Mouse (Mus musculus) neural tube, embryonic 12.5 days (tissue): ENCODE data around the gene Trim2. TPM values are rescaled to one million over a fixed set of nuclear protein-coding genes. Genes with fewer than 3 reads are reported as not detected.

Experiments
- ATAC-seq: fragments of 200-750 bp; cut with Nextera tagmentation; 2 replicates; pipeline ENCODE4 v1.8.0; 2017; ENCODE audit warnings: low read depth, mild to moderate bottlenecking, moderate TSS enrichment, moderate library complexity; ENCODE audit not compliant: low FRiP score
- H3K27ac ChIP-seq: fragments of 300-500 bp; sonication (generic); 2 replicates; pipeline ENCODE4 v1.5.1; 2016
- H3K27me3 ChIP-seq: fragments of 300-500 bp; sonication (generic); replicated peaks from 2 replicates; pipeline ENCODE4 v1.6.1; 2016; ENCODE audit warnings: mild to moderate bottlenecking
- H3K36me3 ChIP-seq: fragments of 300-500 bp; sonication (generic); 2 replicates; pipeline ENCODE4 v1.6.1; 2016; ENCODE audit warnings: mild to moderate bottlenecking
- H3K4me1 ChIP-seq: fragments of 300-500 bp; sonication (generic); 2 replicates; pipeline ENCODE4 v1.6.1; 2016
- H3K4me2 ChIP-seq: fragments of 300-500 bp; sonication (generic); replicated peaks from 2 replicates; pipeline ENCODE4 v1.6.1; 2016; ENCODE audit warnings: mild to moderate bottlenecking
- H3K4me3 ChIP-seq: fragments of 300-500 bp; sonication (generic); 2 replicates; pipeline ENCODE4 v1.5.1; 2016
- H3K9ac ChIP-seq: fragments of 300-500 bp; sonication (generic); 2 replicates; pipeline ENCODE4 v1.6.1; 2016; ENCODE audit warnings: mild to moderate bottlenecking
- H3K9me3 ChIP-seq: fragments of 300-500 bp; sonication (generic); 2 replicates; pipeline ENCODE4 v1.6.1; 2016; ENCODE audit warnings: mild to moderate bottlenecking
- WGBS: fragments of 180-500 bp; shearing (Covaris S2); methylation state at CpG from one replicate; pipeline ENCODE4 v1.1.7; 2016; 5-methylcytosine and 5-hydroxymethylcytosine counted together
- polyA plus RNA-seq: library from polyadenylated mRNA; unstranded; fragments of >200 nt; fragmentation: Nextera tagmentation; extraction: Ambion mirVana; gene quantifications from 2 replicates; pipeline ENCODE4 v1.2.1, GENCODE M21; 2016

Trim2 gene
- polyA plus RNA-seq, 1 experiment from 2014 or later, result 151 TPM

DNA sequence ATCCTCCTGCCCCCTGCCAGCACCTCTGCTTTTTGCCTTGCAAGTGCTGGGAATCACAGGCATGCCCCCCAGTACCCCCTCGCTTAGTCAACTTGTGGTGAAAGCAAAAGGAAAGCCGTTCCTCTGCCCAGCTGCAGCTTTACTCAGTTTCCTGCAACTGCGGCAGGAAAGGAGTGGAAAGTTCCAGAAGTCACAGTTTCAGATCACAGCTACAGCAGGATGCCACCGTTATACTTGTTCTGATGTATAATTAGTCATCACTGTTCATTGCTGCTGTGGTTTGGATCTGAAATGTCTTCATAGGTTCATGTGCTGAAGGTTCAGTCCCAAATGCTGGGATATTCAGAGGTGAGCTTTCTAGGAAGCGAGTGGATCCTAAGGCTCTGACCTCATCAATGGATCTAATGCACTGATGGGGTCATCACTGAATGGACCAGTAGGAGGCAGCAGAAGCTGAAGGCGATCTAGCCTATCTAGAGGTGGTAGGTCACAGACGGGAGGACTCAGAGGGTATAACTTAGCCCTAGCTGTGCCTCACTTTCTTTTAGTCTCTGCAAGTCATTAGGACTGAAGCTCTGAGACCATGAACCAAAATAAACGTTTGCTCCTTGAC is 137.2 kb downstream of the Trim2 start:
- H3K36me3 ChIP-seq, result peaks cover 75% of the 10 kb centered on the region

DNA sequence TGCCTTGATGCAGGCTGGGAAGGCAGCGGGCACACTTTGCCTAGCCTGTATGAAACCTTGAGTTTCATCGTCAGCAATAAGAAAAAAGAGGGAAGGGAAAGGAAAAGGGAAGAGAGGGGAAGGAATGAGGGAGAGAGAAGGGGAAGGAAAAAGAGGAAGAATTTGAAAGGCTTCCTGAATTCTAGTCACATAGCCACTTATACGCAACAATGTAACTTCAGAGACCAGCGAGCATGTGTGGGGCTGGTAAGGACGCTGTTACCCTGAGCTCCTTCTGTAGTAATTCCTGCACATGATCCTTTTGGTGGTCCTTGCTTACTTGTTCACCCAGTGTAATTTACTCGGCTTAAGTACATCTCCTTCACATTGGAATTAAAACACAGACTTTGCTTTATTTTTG is 137.7 kb downstream of the Trim2 start:
- H3K27ac ChIP-seq, result no peak overlapping the region
- no peak for ATAC-seq
- H3K4me2 ChIP-seq, result no peak overlapping the region
- H3K4me1 ChIP-seq, result no peaks in the 10 kb centered on the region
- 95% methylated on average over 6 of the region's 6 CpGs for WGBS
- H3K9ac ChIP-seq, result no peak overlapping the region
- H3K27me3 ChIP-seq, result no peaks in the 10 kb centered on the region
- no peaks in the 10 kb centered on the region for H3K9me3 ChIP-seq
- H3K36me3 ChIP-seq, result peaks cover 77% of the 10 kb centered on the region
- H3K4me3 ChIP-seq, result no peak overlapping the region

More for the DNA sequence above, 137.2 kb downstream of the Trim2 start:
- no peak for ATAC-seq
- H3K9ac ChIP-seq, result no peak overlapping the region
- no peak overlapping the region for H3K27ac ChIP-seq
- H3K9me3 ChIP-seq, result no peaks in the 10 kb centered on the region
- WGBS, result 77% methylated on average over 8 of the region's 8 CpGs
- H3K4me1 ChIP-seq, result no peaks in the 10 kb centered on the region
- no peak overlapping the region for H3K4me2 ChIP-seq
- no peaks in the 10 kb centered on the region for H3K27me3 ChIP-seq
- H3K4me3 ChIP-seq, result no peak overlapping the region

DNA sequence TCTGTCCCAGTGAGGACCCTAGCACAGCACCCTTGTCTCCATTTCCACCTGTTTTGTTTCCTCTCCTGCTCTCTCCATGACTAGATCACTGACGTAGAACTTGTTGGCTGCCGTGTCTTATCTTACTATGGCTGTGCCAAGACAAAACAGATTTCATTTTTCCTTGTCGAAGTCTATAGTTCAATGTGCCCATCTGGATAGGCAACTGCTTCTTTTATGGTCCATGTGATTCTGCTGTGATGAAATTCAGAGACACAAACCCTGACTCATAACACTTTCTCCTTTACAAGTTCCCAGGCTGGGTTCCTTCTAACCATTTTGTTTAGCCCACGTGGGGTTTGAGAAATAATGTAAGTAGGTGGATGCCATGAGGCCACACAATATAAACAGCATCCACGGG is 140.6 kb downstream of the Trim2 start:
- Histone ChIP-seq H3K36me3 (peaks cover 69% of the 10 kb centered on the region), H3K4me2 (no peak overlapping the region), H3K27me3 (no peaks in the 10 kb centered on the region), H3K4me1 (no peaks in the 10 kb centered on the region), H3K4me3 (no peak overlapping the region), H3K9me3 (no peaks in the 10 kb centered on the region), H3K9ac (no peak overlapping the region), H3K27ac (no peak overlapping the region)
- ATAC-seq, result no peak
- WGBS, result 94% methylated on average over 5 of the region's 5 CpGs

DNA sequence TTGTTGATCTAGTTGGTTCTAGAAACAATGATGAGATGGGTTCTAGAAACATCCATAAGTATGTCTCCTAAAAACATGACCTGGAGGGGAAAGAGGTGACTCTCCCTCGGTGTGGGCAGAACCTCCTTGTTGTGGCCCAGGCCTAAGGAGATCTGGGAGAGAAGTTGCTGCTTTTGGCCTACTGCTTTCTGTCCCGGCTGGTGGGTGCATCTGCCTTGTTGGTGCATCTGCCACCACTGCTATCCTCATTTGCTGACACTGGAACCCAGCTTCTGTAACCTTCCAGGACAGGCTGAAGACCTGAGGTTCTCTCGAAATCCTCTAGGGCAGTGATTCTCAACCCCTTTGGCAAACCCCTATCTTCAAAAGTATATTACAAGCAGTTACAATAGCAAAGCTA is 141.3 kb downstream of the Trim2 start:
- no peaks in the 10 kb centered on the region for H3K27me3 ChIP-seq
- WGBS, result 93% methylated on average over 3 of the region's 3 CpGs
- no peak overlapping the region for H3K27ac ChIP-seq
- no peak for ATAC-seq
- no peak overlapping the region for H3K9ac ChIP-seq
- no peaks in the 10 kb centered on the region for H3K9me3 ChIP-seq
- H3K4me2 ChIP-seq, result no peak overlapping the region
- peaks cover 65% of the 10 kb centered on the region for H3K36me3 ChIP-seq
- no peak overlapping the region for H3K4me3 ChIP-seq
- no peaks in the 10 kb centered on the region for H3K4me1 ChIP-seq

DNA sequence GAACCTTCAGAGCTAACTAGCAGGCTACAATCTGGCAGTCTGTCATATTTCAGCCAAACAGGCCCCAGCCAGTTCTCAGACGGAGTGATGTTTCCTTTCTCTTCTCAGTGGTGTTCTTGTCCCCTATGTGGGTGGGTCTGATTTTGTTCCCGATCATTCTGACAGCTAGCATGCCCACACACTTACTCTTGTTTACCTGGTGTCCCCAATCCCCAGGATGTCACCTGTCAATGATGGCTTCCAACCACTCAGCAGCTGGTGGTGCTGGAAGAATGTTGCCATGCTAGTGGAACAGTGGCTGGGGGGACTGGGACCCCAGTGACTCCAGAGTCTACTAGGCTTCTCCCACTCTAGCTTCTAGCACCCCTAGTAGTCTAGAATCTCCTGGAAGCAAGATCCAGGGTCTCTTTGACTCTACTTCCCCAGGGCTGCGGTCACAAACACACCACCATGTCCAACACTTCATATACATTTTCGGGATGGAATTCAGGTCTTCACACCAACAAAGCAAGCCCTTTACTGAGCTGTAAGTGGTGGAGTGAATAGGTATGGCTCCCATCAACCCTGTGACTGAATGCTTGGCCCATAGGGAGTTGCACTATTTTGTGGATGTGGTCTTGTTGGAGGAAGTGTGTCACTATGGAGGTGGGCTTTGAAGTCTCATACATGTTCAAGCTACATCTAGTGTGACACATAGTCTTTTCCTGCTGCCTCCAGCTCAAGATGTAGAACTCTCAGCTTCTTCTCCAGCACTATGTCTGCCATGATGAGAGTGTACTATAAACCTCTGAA is 148.9 kb downstream of the Trim2 start:
- Histone ChIP-seq H3K4me2 (no peak overlapping the region), H3K9ac (no peak overlapping the region), H3K27ac (no peak overlapping the region), H3K36me3 (peaks cover 28% of the 10 kb centered on the region), H3K9me3 (no peaks in the 10 kb centered on the region), H3K4me3 (no peak overlapping the region), H3K4me1 (peaks cover 7% of the 10 kb centered on the region; the same call in 1 of the 2 replicates), H3K27me3 (no peaks in the 10 kb centered on the region)
- ATAC-seq, result no peak
- WGBS, result 86% methylated on average over 4 of the region's 4 CpGs

DNA sequence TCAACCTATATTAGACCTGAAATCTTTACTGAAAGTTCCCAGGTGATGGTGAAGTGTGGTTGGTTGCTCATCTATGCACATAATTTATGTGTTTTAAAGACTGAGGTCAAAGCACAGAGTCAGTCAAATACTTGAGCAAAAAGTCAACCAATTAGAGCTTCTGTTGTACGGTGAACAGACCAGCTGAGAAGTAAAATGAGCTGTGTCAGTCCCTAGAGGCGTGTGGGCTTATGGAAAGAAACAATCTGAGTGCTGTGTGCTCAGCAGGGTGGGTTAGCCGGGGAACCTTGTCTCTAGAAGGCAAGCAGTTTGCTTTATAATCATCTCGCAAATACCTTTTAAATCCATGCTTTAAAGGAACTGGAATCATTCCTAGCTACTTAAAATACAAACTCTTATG is 149.7 kb downstream of the Trim2 start:
- Histone ChIP-seq H3K4me2 (no peak overlapping the region), H3K9me3 (no peaks in the 10 kb centered on the region), H3K9ac (no peak overlapping the region), H3K4me1 (peaks cover 7% of the 10 kb centered on the region; the same call in 1 of the 2 replicates), H3K27me3 (no peaks in the 10 kb centered on the region), H3K27ac (no peak overlapping the region), H3K4me3 (no peak overlapping the region), H3K36me3 (peaks cover 24% of the 10 kb centered on the region)
- WGBS, result 54% methylated on average over 4 of the region's 4 CpGs
- ATAC-seq, result no peak

DNA sequence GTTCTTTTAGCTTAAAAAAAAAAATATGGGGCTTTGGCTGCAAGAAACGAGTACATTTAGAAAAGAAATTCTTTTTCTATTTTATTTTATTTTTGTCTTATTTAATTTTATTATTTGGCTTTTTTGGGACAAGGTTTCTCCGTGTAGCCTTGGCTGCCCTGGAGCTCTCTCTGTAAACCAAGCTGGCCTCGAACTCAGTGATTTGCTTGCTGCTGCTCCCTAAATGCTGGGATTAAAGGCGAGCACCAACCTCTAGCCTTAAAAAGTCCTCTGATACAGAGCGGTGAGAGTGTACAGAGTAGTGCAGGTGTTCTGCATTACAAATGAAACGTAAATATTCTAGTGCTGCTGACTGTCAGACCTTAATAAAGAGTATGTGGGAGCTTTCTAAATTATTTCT is 150.6 kb downstream of the Trim2 start:
- no peak for ATAC-seq
- WGBS, result 54% methylated on average over 6 of the region's 6 CpGs
- Histone ChIP-seq H3K4me3 (no peak overlapping the region), H3K36me3 (peaks cover 17% of the 10 kb centered on the region), H3K4me1 (peaks cover 7% of the 10 kb centered on the region; the same call in 1 of the 2 replicates), H3K9me3 (no peaks in the 10 kb centered on the region), H3K27ac (no peak overlapping the region), H3K9ac (no peak overlapping the region), H3K4me2 (peak overlapping the region; percentile 96), H3K27me3 (no peaks in the 10 kb centered on the region)

DNA sequence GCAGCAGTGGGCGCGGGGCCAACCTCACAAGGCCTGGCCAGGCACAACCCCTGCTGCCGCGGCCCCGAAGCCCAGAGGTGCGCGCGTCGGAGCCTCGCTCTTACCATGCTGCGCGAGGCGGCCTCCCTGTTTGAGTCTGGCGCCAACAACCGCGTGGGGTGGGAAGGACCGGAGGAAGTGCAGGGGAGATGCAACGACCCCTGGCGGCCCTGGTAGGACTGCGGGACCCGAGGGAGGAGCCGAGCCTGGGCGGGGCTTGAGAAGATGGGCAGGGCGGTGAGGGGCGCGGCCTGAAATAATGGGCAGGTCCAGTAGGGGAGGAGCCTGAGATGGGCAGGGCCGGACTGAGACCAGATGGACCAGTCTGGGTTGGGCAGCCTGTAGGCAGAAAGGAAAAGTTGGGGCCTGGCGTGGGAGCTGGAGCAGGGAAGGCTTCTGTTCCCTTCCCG is 151.1 kb downstream of the Trim2 start, which contains the start of gene Mnd1:
Gene Mnd1, minus strand, starts transcription at position 229 of the 449 bp plus-strand sequence.
- Histone ChIP-seq H3K36me3 (peaks cover 17% of the 10 kb centered on the region), H3K9ac (peak within 1 kb of the TSS; percentile 56), H3K4me3 (peak within 1 kb of the TSS; percentile 45), H3K27ac (no peak within 1 kb of the TSS), H3K4me1 (peaks cover 7% of the 10 kb centered on the region; the same call in 1 of the 2 replicates), H3K27me3 (no peaks in the 10 kb centered on the region), H3K4me2 (peak within 1 kb of the TSS; percentile 96), H3K9me3 (no peaks in the 10 kb centered on the region)
- ATAC-seq, result peak; percentile 98
- under 1% methylated on average over 29 of the region's 29 CpGs for WGBS

DNA sequence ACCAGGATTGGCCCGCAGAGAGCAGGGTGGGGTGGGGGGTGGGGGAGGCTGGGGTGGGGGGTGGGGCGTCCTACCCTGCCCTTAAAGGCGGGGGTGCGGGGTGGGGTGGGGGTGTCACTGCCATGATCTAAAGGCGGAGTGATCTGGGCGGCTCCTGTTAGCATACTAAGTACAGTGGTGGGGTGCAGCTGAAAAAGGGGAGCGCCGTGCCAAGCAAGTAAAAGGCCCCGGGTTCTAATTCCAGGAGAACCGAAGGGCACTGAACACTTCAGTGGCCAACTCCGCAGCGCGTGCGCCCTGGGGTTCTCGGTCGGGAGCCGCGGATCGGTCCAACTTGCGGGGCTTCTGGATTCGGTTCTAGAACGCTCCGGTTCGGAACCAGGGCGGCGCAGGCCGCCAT is 151.5 kb downstream of the Trim2 start:
- peaks cover 7% of the 10 kb centered on the region; the same call in 1 of the 2 replicates for H3K4me1 ChIP-seq
- peak; percentile 64 for ATAC-seq
- no peak overlapping the region for H3K27ac ChIP-seq
- H3K27me3 ChIP-seq, result no peaks in the 10 kb centered on the region
- peaks cover 13% of the 10 kb centered on the region for H3K36me3 ChIP-seq
- H3K4me3 ChIP-seq, result peak overlapping the region; percentile 45
- no peaks in the 10 kb centered on the region for H3K9me3 ChIP-seq
- H3K4me2 ChIP-seq, result peak overlapping the region; percentile 96
- under 1% methylated on average over 26 of the region's 27 CpGs for WGBS
- peak overlapping the region; percentile 56 for H3K9ac ChIP-seq

DNA sequence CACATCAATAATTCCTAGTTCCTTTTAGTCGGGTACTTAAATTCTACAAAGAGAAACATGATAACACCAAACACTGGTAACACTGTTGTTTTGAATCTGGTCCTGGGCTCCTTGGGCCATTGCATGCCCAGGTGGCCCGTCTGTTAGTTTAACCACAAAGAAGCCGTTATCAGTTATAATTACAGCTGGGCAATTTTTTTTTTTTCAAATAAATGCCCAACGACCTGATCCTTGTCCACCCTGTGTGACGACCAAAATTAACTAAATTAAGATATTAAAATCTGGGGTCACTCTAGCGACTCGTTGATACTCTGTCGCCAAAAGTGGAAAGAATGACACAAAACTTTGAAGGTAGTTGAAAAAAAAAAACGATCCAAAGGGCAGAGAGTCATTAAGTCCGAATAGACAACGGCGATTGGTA is 151.9 kb downstream of the Trim2 start:
- Histone ChIP-seq H3K36me3 (peaks cover 9% of the 10 kb centered on the region), H3K4me3 (no peak overlapping the region), H3K27me3 (no peaks in the 10 kb centered on the region), H3K27ac (no peak overlapping the region), H3K4me1 (peaks cover 7% of the 10 kb centered on the region; the same call in 1 of the 2 replicates), H3K9ac (no peak overlapping the region), H3K9me3 (no peaks in the 10 kb centered on the region), H3K4me2 (peak overlapping the region; percentile 96)
- 7% methylated on average over 12 of the region's 12 CpGs for WGBS
- no peak for ATAC-seq

DNA sequence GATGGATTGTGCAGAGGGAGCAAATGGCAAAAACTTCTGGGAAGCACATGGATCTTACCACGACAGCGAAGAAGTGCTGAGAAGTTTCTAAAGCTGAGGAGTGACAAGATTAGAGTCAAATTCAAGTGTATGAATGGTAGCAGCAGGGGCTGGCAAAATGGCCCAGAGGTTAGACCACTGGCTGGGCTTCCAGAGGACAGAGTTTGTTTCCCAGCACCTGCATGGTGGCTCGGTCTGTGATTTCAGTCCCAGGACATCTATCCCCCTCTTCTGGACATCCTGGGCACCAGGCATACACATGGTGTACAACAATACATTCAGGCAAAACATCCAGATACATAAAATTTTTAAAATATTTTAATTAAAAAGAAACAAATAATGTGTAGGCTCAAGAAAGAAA is 156.8 kb downstream of the Trim2 start:
- no peak for ATAC-seq
- no peak overlapping the region for H3K4me3 ChIP-seq
- H3K36me3 ChIP-seq, result no peaks in the 10 kb centered on the region
- WGBS, result 93% methylated on average over 3 of the region's 3 CpGs
- H3K9ac ChIP-seq, result no peak overlapping the region
- H3K27ac ChIP-seq, result no peak overlapping the region
- H3K4me1 ChIP-seq, result no peaks in the 10 kb centered on the region
- no peak overlapping the region for H3K4me2 ChIP-seq
- H3K27me3 ChIP-seq, result no peaks in the 10 kb centered on the region
- H3K9me3 ChIP-seq, result no peaks in the 10 kb centered on the region

DNA sequence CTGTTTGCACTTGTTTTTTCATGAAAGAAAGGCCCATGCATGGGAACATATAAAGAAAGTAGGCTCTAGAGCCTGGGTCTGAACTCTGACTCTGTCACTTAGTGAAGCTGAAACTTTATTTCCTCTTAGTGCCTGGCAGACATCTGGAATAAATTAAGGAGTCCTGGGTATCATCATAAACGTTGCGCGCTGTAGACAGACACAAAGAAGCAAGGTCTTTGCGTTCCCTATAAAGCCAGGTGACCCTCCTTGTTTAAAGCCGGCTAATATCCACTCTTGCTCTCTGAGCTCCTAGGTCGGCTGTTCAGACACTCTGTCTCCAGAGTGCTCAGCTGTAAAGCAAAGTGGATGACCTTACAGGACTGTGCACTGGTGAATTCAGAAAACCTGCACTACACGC is 165.7 kb downstream of the Trim2 start:
- no peaks in the 10 kb centered on the region for H3K9me3 ChIP-seq
- no peaks in the 10 kb centered on the region for H3K27me3 ChIP-seq
- no peaks in the 10 kb centered on the region for H3K4me1 ChIP-seq
- 78% methylated on average over 7 of the region's 7 CpGs for WGBS
- H3K27ac ChIP-seq, result no peak overlapping the region
- no peak overlapping the region for H3K4me2 ChIP-seq
- no peaks in the 10 kb centered on the region for H3K36me3 ChIP-seq
- ATAC-seq, result no peak
- no peak overlapping the region for H3K4me3 ChIP-seq
- no peak overlapping the region for H3K9ac ChIP-seq
